Mouse (Mus musculus) embryo, embryonic 11 days (tissue): ENCODE measurements at regions not wholly inside any gene's neighbourhood (a gene's known extent, or its start where the extent isn't known, plus 50 kb on each side); places are given as distances from the start of the nearest gene placed in this dataset.

Experiments used
- DNase-seq: peaks from one replicate; pipeline ENCODE4 v3.0.0-alpha.2; 2015

GRCm38 (mm10) chr5:75472484-75472883 is 102.2 kb upstream of the Kit start:
- no peak for DNase-seq

- peak; percentile 51 for DNase-seq
Measured at GRCm38 (mm10) chr5:75475414-75475813, 99.3 kb upstream of the Kit start.

- DNase-seq = no peak
Measured at GRCm38 (mm10) chr5:75478499-75478898, 96.2 kb upstream of the Kit start.

GRCm38 (mm10) chr5:75479149-75479548 is 95.6 kb upstream of the Kit start:
- no peak for DNase-seq

- no peak for DNase-seq
Measured at GRCm38 (mm10) chr5:75481595-75481994, 93.1 kb upstream of the Kit start.

GRCm38 (mm10) chr5:75484330-75484729 is 90.4 kb upstream of the Kit start:
- DNase-seq = no peak

- no peak for DNase-seq
Measured at GRCm38 (mm10) chr5:75490806-75491205, 83.9 kb upstream of the Kit start.

GRCm38 (mm10) chr5:75494143-75494542 is 80.6 kb upstream of the Kit start:
- DNase-seq = no peak

- no peak for DNase-seq
Measured at GRCm38 (mm10) chr5:75499053-75499452, 75.7 kb upstream of the Kit start.

- DNase-seq = no peak
Measured at GRCm38 (mm10) chr5:75499695-75500094, 75.0 kb upstream of the Kit start.

GRCm38 (mm10) chr5:75500654-75501416 is 73.9 kb upstream of the Kit start:
- no peak for DNase-seq

- DNase-seq = no peak
Measured at GRCm38 (mm10) chr5:75503673-75504072, 71.0 kb upstream of the Kit start.

GRCm38 (mm10) chr5:75512521-75513422 is 61.9 kb upstream of the Kit start:
- DNase-seq = no peak

GRCm38 (mm10) chr5:75518213-75518612 is 56.5 kb upstream of the Kit start:
- no peak for DNase-seq

GRCm38 (mm10) chr5:75523041-75523678 is 51.6 kb upstream of the Kit start:
- no peak for DNase-seq
